Mouse (Mus musculus) CH12.LX (cell line): ENCODE data around the gene Gnb1. TPM values are rescaled to one million over a fixed set of nuclear protein-coding genes. Genes with fewer than 3 reads are reported as not detected.

Source experiments
- DNase-seq: peaks from one replicate; pipeline ENCODE4 v3.0.0-alpha.2; 2013; ENCODE audit errors: extremely low read depth
- H3K27ac ChIP-seq: 2 replicates; pipeline ENCODE4 v1.5.1; 2012; ENCODE audit warnings: low read depth, mild to moderate bottlenecking, control low read depth, moderate library complexity; ENCODE audit not compliant: insufficient read depth
- H3K27me3 ChIP-seq: replicated peaks from 2 replicates; pipeline ENCODE3; 2012; ENCODE audit warnings: inconsistent platforms
- H3K36me3 ChIP-seq, 2 experiments: replicated peaks in 1 of 2; 2 replicates each; pipeline versions ENCODE3 to v1.6.1; 2012; ENCODE audit warnings: inconsistent platforms in 1 of 2, low read length in 1 of 2, mild to moderate bottlenecking in 1 of 2, mixed read lengths in 1 of 2, moderate library complexity in 1 of 2; ENCODE audit not compliant: control insufficient read depth in 1 of 2, insufficient read depth in 1 of 2
- H3K4me1 ChIP-seq, 2 experiments: 2 replicates each; pipeline ENCODE4 v1.6.1; 2012; ENCODE audit warnings: inconsistent platforms in 1 of 2, moderate library complexity in 1 of 2; ENCODE audit not compliant: insufficient read depth in 2 of 2, control insufficient read depth in 1 of 2
- H3K4me2 ChIP-seq: 2 replicates; pipeline ENCODE4 v1.6.1; 2012; ENCODE audit warnings: low read depth, mild to moderate bottlenecking, control low read depth; ENCODE audit not compliant: poor library complexity, insufficient read depth, severe bottlenecking
- H3K4me3 ChIP-seq, 3 experiments: fragments of 150-350 bp in 1 of 3; sonication (generic) in 1 of 3; replicated peaks in 1 of 3; 2 replicates each; pipeline versions ENCODE3 to v1.5.1; 2011 to 2012; ENCODE audit warnings: low read depth in 2 of 3, low read length in 2 of 3, mild to moderate bottlenecking in 2 of 3, moderate library complexity in 2 of 3, control low read depth in 1 of 3, improper control_type of control experiment in 1 of 3, inconsistent platforms in 1 of 3, mixed read lengths in 1 of 3; ENCODE audit not compliant: poor library complexity in 1 of 3
- H3K79me2 ChIP-seq: replicated peaks from 2 replicates; pipeline ENCODE4 v1.6.1; 2012; ENCODE audit warnings: mild to moderate bottlenecking, moderate library complexity; ENCODE audit not compliant: control insufficient read depth, poor library complexity, insufficient read depth, severe bottlenecking; ENCODE audit errors: extremely low read depth
- H3K9ac ChIP-seq: 2 replicates; pipeline ENCODE4 v1.6.1; 2012; ENCODE audit warnings: low read depth, mild to moderate bottlenecking, control low read depth, moderate library complexity; ENCODE audit not compliant: insufficient read depth
- H3K9me3 ChIP-seq: replicated peaks from 2 replicates; pipeline ENCODE3; 2012; ENCODE audit warnings: low read length, inconsistent platforms, mixed read lengths
- CHD2 ChIP-seq: IDR thresholded peaks from 2 replicates; pipeline ENCODE4 v1.6.1; 2011; ENCODE audit warnings: low read length, improper control_type of control experiment
- E2F4 ChIP-seq: IDR thresholded peaks from 2 replicates; pipeline ENCODE4 v1.6.1; 2011; ENCODE audit warnings: low read depth, low read length, improper control_type of control experiment; ENCODE audit not compliant: insufficient replicate concordance
- EP300 ChIP-seq: IDR thresholded peaks from 2 replicates; pipeline ENCODE4 v1.6.1; 2011; ENCODE audit warnings: low read length, improper control_type of control experiment
- GABPA ChIP-seq: IDR thresholded peaks from 2 replicates; pipeline ENCODE4 v1.6.1; 2012; ENCODE audit warnings: low read depth, low read length, improper control_type of control experiment, inconsistent platforms; ENCODE audit not compliant: insufficient replicate concordance
- IRF4 ChIP-seq: IDR thresholded peaks from 2 replicates; pipeline ENCODE4 v1.6.1; 2014; ENCODE audit warnings: low read depth, mild to moderate bottlenecking, inconsistent platforms, low read length, improper control_type of control experiment
- JUND ChIP-seq: conservative IDR thresholded peaks from 2 replicates; pipeline ENCODE4 v1.6.1; 2011; ENCODE audit warnings: low read depth, low read length, improper control_type of control experiment
- MAX ChIP-seq: IDR thresholded peaks from 2 replicates; pipeline ENCODE4 v1.6.1; 2011; ENCODE audit warnings: low read length, improper control_type of control experiment
- MAZ ChIP-seq: IDR thresholded peaks from 2 replicates; pipeline ENCODE4 v1.6.1; 2012; ENCODE audit warnings: low read depth, mild to moderate bottlenecking, inconsistent platforms, low read length, improper control_type of control experiment, moderate library complexity
- MXI1 ChIP-seq: IDR thresholded peaks from 2 replicates; pipeline ENCODE4 v1.6.1; 2011; ENCODE audit warnings: mild to moderate bottlenecking, low read depth, low read length, improper control_type of control experiment
- MYC ChIP-seq: IDR thresholded peaks from 2 replicates; pipeline ENCODE4 v1.6.1; 2011; ENCODE audit warnings: low read depth, mild to moderate bottlenecking, improper control_type of control experiment, low read length
- NELFE ChIP-seq: IDR thresholded peaks from 2 replicates; pipeline ENCODE4 v1.6.1; 2011; ENCODE audit warnings: low read depth, low read length, improper control_type of control experiment
- NRF1 ChIP-seq: IDR thresholded peaks from 2 replicates; pipeline ENCODE4 v1.6.1; 2014; ENCODE audit warnings: low read depth, mild to moderate bottlenecking, inconsistent platforms, low read length, improper control_type of control experiment, moderate library complexity
- POLR2AphosphoS2 ChIP-seq: IDR thresholded peaks from 2 replicates; pipeline ENCODE4 v1.6.1; 2011; ENCODE audit warnings: low read depth, low read length, improper control_type of control experiment
- RCOR1 ChIP-seq: conservative IDR thresholded peaks from 2 replicates; pipeline ENCODE4 v1.6.1; 2012; ENCODE audit warnings: low read depth, mild to moderate bottlenecking, inconsistent platforms, low read length, improper control_type of control experiment
- SIN3A ChIP-seq: IDR thresholded peaks from 2 replicates; pipeline ENCODE4 v1.6.1; 2012; ENCODE audit warnings: low read length, improper control_type of control experiment, inconsistent platforms
- SMC3 ChIP-seq: IDR thresholded peaks from 2 replicates; pipeline ENCODE4 v1.6.1; 2011; ENCODE audit warnings: low read depth, low read length, improper control_type of control experiment
- TCF12 ChIP-seq: IDR thresholded peaks from 2 replicates; pipeline ENCODE4 v1.6.1; 2014; ENCODE audit warnings: low read depth, mild to moderate bottlenecking, inconsistent platforms, low read length, improper control_type of control experiment
- USF1 ChIP-seq: IDR thresholded peaks from 2 replicates; pipeline ENCODE4 v1.6.1; 2014; ENCODE audit warnings: low read depth, mild to moderate bottlenecking, inconsistent platforms, low read length, improper control_type of control experiment
- USF2 ChIP-seq: conservative IDR thresholded peaks from 2 replicates; pipeline ENCODE4 v1.6.1; 2011; ENCODE audit warnings: low read depth, low read length, improper control_type of control experiment
- ZKSCAN1 ChIP-seq: IDR thresholded peaks from 2 replicates; pipeline ENCODE4 v1.6.1; 2012; ENCODE audit warnings: low read depth, inconsistent platforms, low read length, improper control_type of control experiment, borderline replicate concordance
- ZMIZ1 ChIP-seq: IDR thresholded peaks from 2 replicates; pipeline ENCODE4 v1.6.1; 2012; ENCODE audit warnings: low read depth, mild to moderate bottlenecking, inconsistent platforms, low read length, improper control_type of control experiment
- dilution Hi-C: fragments of 300-500 bp; cut with MboI; formaldehyde crosslinking; loops from 2 replicates; pipeline ENCODE4 v1.14.3; 2020; ENCODE audit warnings: low sequenced_read_pairs; ENCODE audit not compliant: extremely low pct_unique_long_range_greater_than_20kb, extremely low pct_ligation_motif_present
- in situ Hi-C: fragments of 300-500 bp; cut with MboI; formaldehyde crosslinking; loops from 3 replicates; pipeline ENCODE4 v1.14.3; 2019; ENCODE audit warnings: low sequenced_read_pairs, low pct_ligation_motif_present, low pct_unique_long_range_greater_than_20kb, mixed read lengths
- polyA plus RNA-seq: library from polyadenylated mRNA; unstranded; fragments of >175 nt; gene quantifications from 2 replicates; pipeline ENCODE4 v1.2.1, GENCODE M21; 2012; ENCODE audit warnings: low read depth; ENCODE audit not compliant: insufficient read length
- total RNA-seq, 2 experiments: library from RNA; depleted of rRNA; stranded (reverse); fragments of 300-350 nt in 1 of 2; fragments of >200 nt in 1 of 2; gene quantifications; 2 replicates each; pipeline ENCODE4 v1.2.3; 2012 to 2014

Gnb1 gene
- total and polyA plus RNA-seq, 3 experiments = 88.0 to 407 (median 134) TPM

DNA sequence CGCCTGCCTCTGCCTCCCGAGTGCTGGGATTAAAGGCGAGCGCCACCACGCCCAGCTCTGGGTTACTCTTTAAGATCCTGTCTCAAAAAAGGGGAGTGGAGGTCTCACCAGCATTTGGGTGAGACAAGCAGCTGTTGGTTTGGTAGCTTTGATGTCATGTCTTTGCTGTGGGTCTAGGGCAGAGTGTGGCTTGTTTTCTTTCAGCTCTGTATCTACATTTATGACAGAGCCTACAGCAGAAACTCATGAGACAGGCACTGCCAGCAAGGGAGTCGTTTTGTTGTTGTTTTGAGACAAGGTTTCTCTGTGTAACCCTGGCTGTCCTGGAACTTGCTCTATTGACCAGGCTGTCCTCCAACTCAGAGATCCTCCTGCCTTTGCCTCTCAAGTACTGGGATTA lies 112.6 kb downstream of the Gnb1 start:
- no peak for TF ChIP-seq RCOR1
- no peak for TF ChIP-seq SMC3
- TF ChIP-seq SIN3A = no peak
- no peak for TF ChIP-seq GABPA
- TF ChIP-seq EP300 = no peak
- no peak for TF ChIP-seq MYC
- no peak for TF ChIP-seq MAX
- TF ChIP-seq USF1 = no peak
- no peak for TF ChIP-seq CHD2
- TF ChIP-seq MXI1 = no peak
- TF ChIP-seq NRF1 = no peak
- Histone ChIP-seq H3K79me2 (peaks cover 24% of the 10 kb centered on the region), H3K4me1 (peaks cover 0 to 38% of the 10 kb centered on the region in 2 experiments; a peak in 2 of 4 replicates), H3K36me3 (peaks cover 3 to 48% of the 10 kb centered on the region in 2 experiments), H3K9ac (no peak overlapping the region), H3K4me2 (no peak overlapping the region), H3K27me3 (no peaks in the 10 kb centered on the region), H3K9me3 (no peaks in the 10 kb centered on the region), H3K27ac (no peak overlapping the region), H3K4me3 (no peak overlapping the region)
- DNase-seq = no peak
- dilution Hi-C loops = no loop called here
- in situ Hi-C loops = no loop called here

DNA sequence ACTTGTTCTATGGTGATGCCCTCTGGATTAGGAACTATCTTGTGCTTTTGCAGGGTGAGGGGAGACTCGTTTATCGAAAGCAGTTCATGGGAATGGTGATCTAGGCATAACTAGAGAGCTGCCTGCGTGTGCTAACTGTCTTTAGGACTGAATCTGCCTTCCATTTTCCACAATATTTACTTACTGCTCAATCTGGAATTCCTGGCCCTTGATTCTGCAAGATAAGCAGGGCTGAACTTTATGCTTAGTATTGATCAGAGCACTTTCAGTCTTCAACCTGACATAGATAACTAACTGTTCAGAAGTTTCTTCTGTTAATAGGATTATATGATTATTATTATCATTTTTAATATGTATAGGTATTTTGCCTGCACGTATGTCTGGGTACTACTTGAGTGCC lies 114.0 kb downstream of the Gnb1 start:
- Histone ChIP-seq H3K4me2 (no peak overlapping the region), H3K79me2 (peaks cover 24% of the 10 kb centered on the region), H3K9me3 (no peaks in the 10 kb centered on the region), H3K4me3 (no peak overlapping the region), H3K36me3 (peaks cover 7 to 58% of the 10 kb centered on the region in 2 experiments), H3K27ac (no peak overlapping the region), H3K9ac (no peak overlapping the region)
- TF ChIP-seq MAZ = no peak
- TF ChIP-seq ZMIZ1 = no peak
- no peak for TF ChIP-seq ZKSCAN1
- no peak for TF ChIP-seq POLR2AphosphoS2
- TF ChIP-seq USF2 = no peak
- TF ChIP-seq CHD2 = no peak
- no peak for TF ChIP-seq E2F4
- TF ChIP-seq NELFE = no peak
- no peak for TF ChIP-seq MXI1
- no peak for TF ChIP-seq TCF12
- TF ChIP-seq GABPA = no peak
- TF ChIP-seq IRF4 = no peak
- no peak for TF ChIP-seq MAX
- TF ChIP-seq JUND = no peak
- no peak for TF ChIP-seq NRF1
- TF ChIP-seq, all 38 proteins: peak for 0
- dilution Hi-C loops (no loop called here), in situ Hi-C loops (no loop called here)
- H3K27me3 ChIP-seq = no peaks in the 10 kb centered on the region
- H3K4me1 ChIP-seq = peaks cover 0 to 46% of the 10 kb centered on the region in 2 experiments; a peak in 2 of 4 replicates
- DNase-seq = no peak
